Mouse (Mus musculus) embryonic facial prominence, embryonic 15.5 days (tissue): ENCODE results near the gene Csgalnact2. TPM values are rescaled to one million over a fixed set of nuclear protein-coding genes. Genes with fewer than 3 reads are reported as not detected.

Experiments
- ATAC-seq: fragments of 200-750 bp; cut with Nextera tagmentation; 2 replicates; pipeline ENCODE4 v1.8.0; 2017; ENCODE audit warnings: low read depth, moderate TSS enrichment; ENCODE audit not compliant: insufficient number of reproducible peaks, low FRiP score, low TSS enrichment
- H3K27ac ChIP-seq: fragments of 300-500 bp; sonication (generic); replicated peaks from 2 replicates; pipeline ENCODE4 v1.5.1; 2015; ENCODE audit warnings: mild to moderate bottlenecking, inconsistent platforms
- H3K27me3 ChIP-seq: fragments of 300-500 bp; sonication (generic); 2 replicates; pipeline ENCODE4 v1.6.1; 2015; ENCODE audit warnings: inconsistent platforms
- H3K36me3 ChIP-seq: fragments of 300-500 bp; sonication (generic); 2 replicates; pipeline ENCODE4 v1.6.1; 2015; ENCODE audit warnings: mild to moderate bottlenecking, inconsistent platforms
- H3K4me1 ChIP-seq: fragments of 300-500 bp; sonication (generic); 2 replicates; pipeline ENCODE4 v1.6.1; 2015; ENCODE audit warnings: inconsistent platforms
- H3K4me2 ChIP-seq: fragments of 300-500 bp; sonication (generic); replicated peaks from 2 replicates; pipeline ENCODE4 v1.6.1; 2015; ENCODE audit warnings: mild to moderate bottlenecking, inconsistent platforms
- H3K4me3 ChIP-seq: fragments of 300-500 bp; sonication (generic); replicated peaks from 2 replicates; pipeline ENCODE4 v1.5.1; 2015; ENCODE audit warnings: mild to moderate bottlenecking, inconsistent platforms
- H3K9ac ChIP-seq: fragments of 300-500 bp; sonication (generic); 2 replicates; pipeline ENCODE4 v1.6.1; 2015; ENCODE audit warnings: inconsistent platforms
- H3K9me3 ChIP-seq: fragments of 300-500 bp; sonication (generic); replicated peaks from 2 replicates; pipeline ENCODE4 v1.6.1; 2016; ENCODE audit warnings: inconsistent platforms
- WGBS: fragments of 180-500 bp; shearing (Covaris S2); methylation state at CpG from one replicate; pipeline ENCODE4 v1.1.7; 2015; 5-methylcytosine and 5-hydroxymethylcytosine counted together
- polyA plus RNA-seq: library from polyadenylated mRNA; unstranded; fragments of >200 nt; fragmentation: Nextera tagmentation; extraction: Ambion mirVana; gene quantifications from 2 replicates; pipeline ENCODE4 v1.2.1, GENCODE M21; 2015

Gene Csgalnact2
- polyA plus RNA-seq = 16.8 and 17.4 TPM in 2 replicates

- H3K4me3 ChIP-seq = peak within 1 kb of the TSS; percentile 83
- H3K4me2 ChIP-seq = peak within 1 kb of the TSS; percentile 63
- peak within 1 kb of the TSS; percentile 69 for H3K9ac ChIP-seq
- peak within 1 kb of the TSS; percentile 85 for H3K27ac ChIP-seq
- no peaks in the 10 kb centered on the region for H3K27me3 ChIP-seq
- H3K36me3 ChIP-seq = no peaks in the 10 kb centered on the region
- H3K4me1 ChIP-seq = peaks cover 3% of the 10 kb centered on the region; the same call in 1 of the 2 replicates
- peak; percentile 99 for ATAC-seq
- no peaks in the 10 kb centered on the region for H3K9me3 ChIP-seq
- WGBS = 5% methylated on average over 64 of the region's 66 CpGs
These were observed at the start of gene Csgalnact2 for GRCm38 (mm10) chr6:118138731-118139709. Csgalnact2 (minus strand) TSS chr6:118139140.

- no peak overlapping the region for H3K27ac ChIP-seq
- H3K9ac ChIP-seq = no peak overlapping the region
- no peaks in the 10 kb centered on the region for H3K9me3 ChIP-seq
- H3K36me3 ChIP-seq = no peaks in the 10 kb centered on the region
- 66% methylated on average over 9 of the region's 9 CpGs for WGBS
- no peak overlapping the region for H3K4me2 ChIP-seq
- H3K4me1 ChIP-seq = no peaks in the 10 kb centered on the region
- ATAC-seq = no peak
- no peak overlapping the region for H3K4me3 ChIP-seq
- peaks cover 9% of the 10 kb centered on the region; the same call in 1 of the 2 replicates for H3K27me3 ChIP-seq
These were observed 49.7 kb upstream of the Csgalnact2 start for GRCm38 (mm10) chr6:118188599-118188998.

- H3K36me3 ChIP-seq = no peaks in the 10 kb centered on the region
- WGBS = 81% methylated on average over 3 of the region's 3 CpGs
- no peak overlapping the region for H3K4me3 ChIP-seq
- no peak overlapping the region for H3K9ac ChIP-seq
- no peak for ATAC-seq
- H3K27me3 ChIP-seq = peaks cover 5% of the 10 kb centered on the region; the same call in 1 of the 2 replicates
- H3K4me2 ChIP-seq = no peak overlapping the region
- no peaks in the 10 kb centered on the region for H3K9me3 ChIP-seq
- no peaks in the 10 kb centered on the region for H3K4me1 ChIP-seq
- H3K27ac ChIP-seq = no peak overlapping the region
These were observed 48.3 kb upstream of the Csgalnact2 start for GRCm38 (mm10) chr6:118187285-118187641.

- Histone ChIP-seq H3K27me3 (0 out of 2 replicates have a peak, but pooled peaks cover under 1% of the 10 kb centered on the region), H3K9me3 (no peaks in the 10 kb centered on the region), H3K27ac (no peak overlapping the region), H3K4me3 (no peak overlapping the region), H3K9ac (no peak overlapping the region), H3K36me3 (no peaks in the 10 kb centered on the region), H3K4me2 (no peak overlapping the region), H3K4me1 (no peaks in the 10 kb centered on the region)
- peak; percentile 12; the same call in 1 of the 2 replicates for ATAC-seq
- WGBS = 74% methylated on average over 17 of the region's 17 CpGs
These were observed 47.8 kb upstream of the Csgalnact2 start for GRCm38 (mm10) chr6:118186620-118187284.

- Histone ChIP-seq H3K9me3 (no peaks in the 10 kb centered on the region), H3K4me1 (no peaks in the 10 kb centered on the region), H3K36me3 (no peaks in the 10 kb centered on the region), H3K4me3 (no peak overlapping the region), H3K27me3 (no peaks in the 10 kb centered on the region), H3K4me2 (no peak overlapping the region), H3K9ac (no peak overlapping the region), H3K27ac (no peak overlapping the region)
- ATAC-seq = no peak
- WGBS = 87% methylated on average over 10 of the region's 10 CpGs
These were observed 45.2 kb upstream of the Csgalnact2 start for GRCm38 (mm10) chr6:118184126-118184525.

- H3K27me3 ChIP-seq = no peaks in the 10 kb centered on the region
- no peaks in the 10 kb centered on the region for H3K36me3 ChIP-seq
- no peak overlapping the region for H3K27ac ChIP-seq
- H3K4me3 ChIP-seq = no peak overlapping the region
- no peak for ATAC-seq
- no peak overlapping the region for H3K9ac ChIP-seq
- H3K4me2 ChIP-seq = no peak overlapping the region
- no peaks in the 10 kb centered on the region for H3K4me1 ChIP-seq
- 81% methylated on average over 12 of the region's 12 CpGs for WGBS
- no peaks in the 10 kb centered on the region for H3K9me3 ChIP-seq
These were observed 41.1 kb upstream of the Csgalnact2 start for GRCm38 (mm10) chr6:118180085-118180423.

- Histone ChIP-seq H3K9ac (no peak overlapping the region), H3K9me3 (no peaks in the 10 kb centered on the region), H3K4me2 (no peak overlapping the region), H3K36me3 (no peaks in the 10 kb centered on the region), H3K27ac (no peak overlapping the region), H3K4me3 (no peak overlapping the region), H3K27me3 (no peaks in the 10 kb centered on the region), H3K4me1 (no peaks in the 10 kb centered on the region)
- peak; percentile 28 for ATAC-seq
- 61% methylated on average over 13 of the region's 13 CpGs for WGBS
These were observed 40.6 kb upstream of the Csgalnact2 start for GRCm38 (mm10) chr6:118179316-118180084.

- no peaks in the 10 kb centered on the region for H3K27me3 ChIP-seq
- H3K36me3 ChIP-seq = no peaks in the 10 kb centered on the region
- H3K9ac ChIP-seq = no peak overlapping the region
- WGBS = 75% methylated on average over 5 of the region's 5 CpGs
- H3K4me2 ChIP-seq = no peak overlapping the region
- H3K27ac ChIP-seq = no peak overlapping the region
- no peak for ATAC-seq
- H3K4me1 ChIP-seq = no peaks in the 10 kb centered on the region
- no peaks in the 10 kb centered on the region for H3K9me3 ChIP-seq
- no peak overlapping the region for H3K4me3 ChIP-seq
These were observed 35.0 kb upstream of the Csgalnact2 start for GRCm38 (mm10) chr6:118173975-118174328.

GRCm38 (mm10) chr6:118173251-118173974, 34.5 kb upstream of the Csgalnact2 start:
- Histone ChIP-seq H3K27me3 (no peaks in the 10 kb centered on the region), H3K9me3 (no peaks in the 10 kb centered on the region), H3K4me2 (no peak overlapping the region), H3K4me3 (no peak overlapping the region), H3K4me1 (no peaks in the 10 kb centered on the region), H3K9ac (no peak overlapping the region), H3K36me3 (no peaks in the 10 kb centered on the region), H3K27ac (no peak overlapping the region)
- no peak for ATAC-seq
- 89% methylated on average over 18 of the region's 18 CpGs for WGBS

GRCm38 (mm10) chr6:118171386-118171785, 32.4 kb upstream of the Csgalnact2 start:
- Histone ChIP-seq H3K4me2 (no peak overlapping the region), H3K27ac (no peak overlapping the region), H3K9me3 (no peaks in the 10 kb centered on the region), H3K27me3 (no peaks in the 10 kb centered on the region), H3K36me3 (no peaks in the 10 kb centered on the region), H3K9ac (no peak overlapping the region), H3K4me3 (no peak overlapping the region), H3K4me1 (no peaks in the 10 kb centered on the region)
- 81% methylated on average over 7 of the region's 7 CpGs for WGBS
- ATAC-seq = no peak
